Mouse (Mus musculus) spleen, adult 2 months (tissue): ENCODE measurements at regions not wholly inside any gene's neighbourhood (a gene's known extent, or its start where the extent isn't known, plus 50 kb on each side); places are given as distances from the start of the nearest gene placed in this dataset.

Source experiments
- CTCF ChIP-seq: fragments of 200-500 bp; IDR thresholded peaks from 2 replicates; pipeline ENCODE4 v1.5.1; 2011; ENCODE audit warnings: mild to moderate bottlenecking, inconsistent platforms; ENCODE audit not compliant: insufficient read depth, insufficient read length, insufficient replicate concordance; ENCODE audit errors: extremely low read depth
- POLR2A ChIP-seq: fragments of 200-500 bp; IDR thresholded peaks from 2 replicates; pipeline ENCODE4 v1.6.1; 2011; ENCODE audit warnings: low read depth, low read length, inconsistent platforms

- no peak for TF ChIP-seq CTCF
- TF ChIP-seq POLR2A, result no peak
These were observed 216.4 kb upstream of the Hes1 start for GRCm38 (mm10) chr16:29847734-29848133.
